Mouse (Mus musculus) spleen, postnatal 14 days (tissue): ENCODE measurements around the gene Asic2.

Experiments
- DNase-seq, 2 experiments: peaks; one replicate each; pipeline ENCODE4 v3.0.0; 2021 to 2022; ENCODE audit warnings: low spot score in 2 of 2

Asic2 gene

DNA sequence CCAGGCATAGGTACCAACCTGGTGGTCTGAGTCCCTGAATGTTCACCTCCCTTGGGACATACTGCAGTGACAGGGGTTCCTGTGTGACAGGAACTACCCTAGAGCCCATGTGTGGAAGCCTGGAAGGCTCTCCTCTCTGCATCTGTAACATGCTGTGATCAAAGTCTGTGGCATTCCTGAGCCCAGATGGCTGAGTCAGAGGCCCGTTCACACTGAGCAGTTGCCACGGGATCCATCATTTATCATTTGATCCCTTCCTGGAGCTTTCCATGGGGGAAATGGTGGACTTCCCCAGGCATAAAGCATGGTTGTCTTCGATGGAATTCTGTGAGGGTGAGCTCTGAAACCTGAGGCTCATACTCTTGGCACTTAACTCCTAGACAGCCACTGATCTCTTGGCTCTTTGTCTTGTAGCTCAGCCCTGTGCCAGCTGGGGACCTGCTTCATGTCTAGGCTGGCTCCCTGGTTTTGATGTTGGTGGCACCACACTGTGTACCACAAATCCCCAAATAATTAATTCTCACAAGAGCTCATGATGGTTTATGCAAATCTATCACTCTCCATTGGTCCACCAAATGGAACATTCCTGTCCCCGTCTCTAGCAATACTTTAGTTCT, 1054.7 kb downstream of the Asic2 start:
- DNase-seq: no peak

DNA sequence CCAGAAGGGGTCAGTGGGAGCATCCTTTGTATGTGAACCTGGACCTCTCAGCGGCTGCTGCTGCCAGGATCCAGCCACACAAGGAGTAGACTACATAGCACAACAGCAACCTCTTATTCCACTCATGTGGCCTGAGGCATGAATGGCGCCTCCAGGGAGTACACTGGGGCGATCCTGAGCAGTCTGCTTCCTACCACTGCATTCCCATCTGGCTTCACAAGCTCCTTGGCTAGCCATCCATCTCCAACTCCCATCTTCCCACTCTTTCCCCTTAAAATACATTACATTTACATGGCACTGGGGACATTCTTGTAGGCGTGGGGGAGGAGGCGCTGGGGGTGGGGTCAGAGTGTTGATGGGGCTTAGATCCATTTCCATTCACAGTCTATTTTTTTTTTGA, 1055.5 kb downstream of the Asic2 start:
- DNase-seq: no peak

DNA sequence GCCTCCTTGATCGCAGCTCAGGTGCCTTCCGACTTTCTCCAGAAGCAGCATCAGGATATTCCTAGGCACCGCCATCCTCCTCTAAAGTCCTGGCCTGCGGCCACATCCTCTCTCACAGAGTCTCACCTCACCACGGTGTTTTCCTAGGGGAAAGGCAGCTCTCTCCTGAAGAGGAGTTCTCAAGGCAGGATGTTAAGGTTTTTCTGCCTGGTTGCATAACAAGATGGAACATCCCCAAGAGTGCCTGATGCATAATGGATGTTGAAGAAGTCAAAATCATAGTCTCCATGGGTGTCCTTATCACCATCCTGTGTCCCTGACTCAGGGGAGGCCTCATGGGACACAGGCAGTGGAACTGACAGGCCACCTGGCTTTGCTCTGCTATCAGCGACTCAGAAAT, 1060.4 kb downstream of the Asic2 start:
- no peak for DNase-seq

DNA sequence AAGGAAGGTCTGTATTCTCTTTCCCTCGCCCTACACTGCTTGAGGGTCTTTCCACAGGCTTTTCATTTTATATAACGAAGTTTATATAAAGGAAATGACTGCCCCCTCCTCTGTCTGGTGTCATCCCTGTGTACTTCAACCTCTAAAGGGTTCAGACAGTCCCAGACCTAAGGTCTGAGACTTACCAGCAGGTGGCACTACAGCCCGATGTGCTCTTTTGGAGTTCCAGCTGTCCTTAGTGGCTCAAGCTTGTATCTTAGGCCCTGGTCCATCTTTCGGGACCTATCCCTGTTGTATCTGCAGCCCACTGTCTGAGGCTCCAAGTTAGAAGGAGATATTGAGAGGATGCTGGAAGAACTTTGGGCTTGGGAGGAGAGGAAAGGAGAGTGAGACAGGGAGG, 1061.8 kb downstream of the Asic2 start:
- peak in 1 of 2 experiments; percentile 43 for DNase-seq

DNA sequence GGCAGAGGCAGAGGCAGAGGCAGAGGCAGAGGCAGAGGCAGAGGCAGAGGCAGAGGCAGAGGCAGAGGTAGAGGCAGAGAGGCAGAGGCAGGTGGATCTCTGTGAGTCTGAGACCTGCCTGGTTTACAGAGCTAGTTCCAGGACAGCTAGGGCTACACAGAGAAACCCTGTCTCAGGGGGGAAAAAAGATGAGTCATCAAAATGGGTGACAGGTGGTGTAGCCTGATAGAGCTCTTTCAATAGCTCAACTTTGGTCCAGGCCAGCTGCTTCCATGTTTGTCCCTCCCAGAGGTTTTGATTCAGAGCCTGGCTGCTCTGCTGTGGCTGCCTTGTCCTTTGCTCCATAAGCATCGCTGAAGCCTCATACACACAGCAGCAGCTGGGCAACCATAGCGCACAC, 1063.7 kb downstream of the Asic2 start:
- no peak for DNase-seq

DNA sequence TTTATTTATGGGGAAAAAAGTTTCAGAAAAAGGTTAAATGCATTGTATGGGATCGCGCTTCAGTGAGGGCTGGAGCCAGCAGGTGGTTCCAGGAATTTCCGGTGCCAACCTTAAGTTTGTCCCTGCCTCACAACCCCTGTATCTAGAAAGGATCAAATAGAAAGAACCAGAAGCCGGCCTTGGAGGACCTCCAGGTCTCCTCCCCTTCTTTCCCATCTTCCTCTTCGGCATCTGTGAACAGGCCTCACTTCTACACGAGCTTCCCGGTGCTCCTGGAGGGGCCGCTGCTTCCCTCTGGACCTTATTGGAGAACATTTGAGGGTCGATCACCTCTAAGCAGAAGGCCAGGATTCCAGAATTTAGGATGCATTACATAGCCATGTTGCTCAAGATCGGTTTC, 1064.8 kb downstream of the Asic2 start:
- no peak for DNase-seq

DNA sequence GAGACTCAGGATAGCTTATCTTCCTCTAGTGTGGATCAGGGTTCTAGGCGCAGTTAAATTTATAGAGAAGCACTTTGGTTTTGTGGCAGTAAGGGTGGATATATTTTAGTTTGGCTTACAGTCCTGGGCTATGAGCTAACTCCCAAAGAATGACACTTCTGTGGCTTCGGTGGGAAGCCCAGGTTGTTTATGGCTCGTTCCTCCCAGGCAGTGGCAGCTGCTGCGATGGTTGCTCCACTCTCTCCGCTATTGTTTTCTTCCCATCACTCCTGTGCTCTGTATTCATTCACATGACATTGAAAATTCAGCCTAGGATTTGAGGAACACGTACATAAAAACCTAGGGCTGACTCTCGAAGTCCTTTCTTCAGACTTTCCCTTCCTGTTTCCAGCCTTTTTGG, 1065.6 kb downstream of the Asic2 start:
- no peak for DNase-seq

DNA sequence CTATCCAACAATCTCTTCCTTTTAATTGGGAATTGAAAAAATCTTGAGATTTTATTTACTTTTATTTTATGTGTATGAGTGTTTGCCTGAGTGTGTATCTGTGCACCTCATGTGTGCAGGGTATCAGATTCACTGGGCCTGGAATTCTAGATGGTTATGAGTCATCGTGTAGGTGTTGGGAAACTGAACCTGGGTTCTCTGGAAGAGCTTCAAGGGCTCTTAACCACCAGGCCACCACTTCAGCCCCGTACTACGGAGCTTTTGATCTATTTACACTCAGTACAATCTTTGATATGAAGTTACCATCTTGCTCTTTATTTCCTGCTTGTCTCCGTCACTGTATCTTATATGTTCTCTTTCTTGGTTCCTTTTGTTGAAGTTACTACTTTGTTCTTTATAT, 1067.7 kb downstream of the Asic2 start:
- DNase-seq: no peak

DNA sequence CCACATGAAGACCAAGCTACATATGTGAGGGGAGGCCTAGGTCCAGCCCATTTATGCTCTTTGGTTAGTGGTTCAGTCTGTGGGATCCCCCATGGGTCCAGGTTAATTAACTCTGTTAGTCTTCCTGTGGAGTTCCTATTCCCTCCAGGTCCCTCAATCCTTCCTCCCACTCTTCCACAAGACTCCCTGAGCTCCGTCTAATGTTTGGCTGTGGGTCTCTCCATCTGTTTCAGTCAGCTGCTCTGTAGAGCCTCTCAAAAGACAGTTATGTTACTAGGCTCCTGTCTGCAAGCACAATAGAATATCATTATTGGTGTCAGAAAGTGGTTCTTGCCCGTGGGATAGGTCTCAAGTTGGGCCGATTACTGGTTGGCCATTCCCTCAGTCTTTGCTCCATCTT, 1072.4 kb downstream of the Asic2 start:
- DNase-seq: no peak

DNA sequence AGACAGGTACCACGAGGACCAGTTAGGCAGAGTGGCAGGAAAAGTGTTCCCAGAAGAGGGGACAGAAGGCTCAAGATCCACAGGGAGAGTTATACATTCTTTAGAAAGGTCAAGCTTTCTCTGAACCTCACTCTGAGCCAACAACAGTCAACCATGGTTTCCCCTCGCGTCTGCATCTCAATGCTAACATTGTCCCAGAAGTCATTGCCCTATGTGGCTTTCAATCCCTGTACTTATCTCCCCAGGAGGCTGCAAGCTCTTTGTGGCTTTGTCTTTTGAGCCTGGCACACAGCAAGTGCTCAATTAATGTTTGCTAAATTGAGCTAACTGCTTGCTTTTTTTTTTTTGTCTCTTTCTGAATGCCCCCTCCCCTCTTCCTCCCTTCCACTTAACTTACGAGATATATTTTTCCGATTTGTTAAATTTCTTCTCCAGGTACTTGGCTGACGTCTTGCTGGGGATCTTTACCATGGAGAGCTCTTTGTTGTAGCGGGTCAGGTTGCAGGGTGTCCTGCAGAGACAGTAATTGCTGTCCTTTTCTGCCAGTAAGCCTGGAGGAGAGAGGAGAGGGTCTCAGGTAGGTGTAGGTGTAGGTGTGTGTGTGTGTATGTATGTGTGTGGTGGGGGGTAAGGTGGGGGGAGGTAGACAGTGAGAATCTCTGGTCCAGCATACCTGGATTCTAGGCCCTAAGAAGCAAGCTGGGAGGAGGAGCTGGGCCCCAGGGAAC, 1078.8 kb downstream of the Asic2 start:
- DNase-seq: no peak

DNA sequence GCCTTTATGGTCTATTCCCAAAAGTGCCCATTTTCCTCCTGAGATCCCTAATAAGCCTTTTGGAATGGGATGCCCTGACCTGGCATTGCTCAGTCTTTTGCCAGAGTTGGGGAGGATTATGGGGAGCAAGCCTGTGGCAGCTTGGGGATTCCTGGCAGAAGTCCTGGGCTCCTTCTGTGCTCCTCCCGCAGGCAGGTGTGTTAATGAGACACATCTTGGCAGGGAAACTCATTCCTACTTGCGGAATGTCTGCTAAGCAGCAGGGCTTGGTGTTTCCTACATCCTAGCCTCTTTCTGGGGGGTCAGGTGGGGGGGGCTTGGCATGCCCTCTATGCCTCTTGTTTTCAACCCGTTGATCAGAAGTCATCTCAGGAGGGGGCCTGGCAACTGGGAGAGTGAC, 1081.2 kb downstream of the Asic2 start:
- DNase-seq: no peak

DNA sequence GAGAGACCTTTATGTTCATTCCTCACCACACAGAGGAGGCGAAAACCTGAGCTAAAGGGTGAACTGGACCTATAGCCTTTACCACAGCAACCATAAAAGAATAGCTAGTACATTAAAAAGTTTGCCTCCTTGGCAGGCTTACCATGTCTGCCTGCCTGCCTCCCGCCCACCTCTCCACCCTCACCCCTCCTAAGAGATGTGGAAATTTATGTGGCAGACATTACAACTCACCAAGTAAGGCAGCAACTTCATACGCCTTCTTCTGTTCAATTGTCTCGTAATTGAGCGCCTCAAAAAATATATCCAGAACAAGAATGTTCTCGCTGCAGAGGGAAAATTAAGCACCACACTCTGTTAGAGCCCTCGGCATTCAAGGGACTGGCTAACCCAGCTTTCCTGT, 1081.9 kb downstream of the Asic2 start:
- no peak for DNase-seq

DNA sequence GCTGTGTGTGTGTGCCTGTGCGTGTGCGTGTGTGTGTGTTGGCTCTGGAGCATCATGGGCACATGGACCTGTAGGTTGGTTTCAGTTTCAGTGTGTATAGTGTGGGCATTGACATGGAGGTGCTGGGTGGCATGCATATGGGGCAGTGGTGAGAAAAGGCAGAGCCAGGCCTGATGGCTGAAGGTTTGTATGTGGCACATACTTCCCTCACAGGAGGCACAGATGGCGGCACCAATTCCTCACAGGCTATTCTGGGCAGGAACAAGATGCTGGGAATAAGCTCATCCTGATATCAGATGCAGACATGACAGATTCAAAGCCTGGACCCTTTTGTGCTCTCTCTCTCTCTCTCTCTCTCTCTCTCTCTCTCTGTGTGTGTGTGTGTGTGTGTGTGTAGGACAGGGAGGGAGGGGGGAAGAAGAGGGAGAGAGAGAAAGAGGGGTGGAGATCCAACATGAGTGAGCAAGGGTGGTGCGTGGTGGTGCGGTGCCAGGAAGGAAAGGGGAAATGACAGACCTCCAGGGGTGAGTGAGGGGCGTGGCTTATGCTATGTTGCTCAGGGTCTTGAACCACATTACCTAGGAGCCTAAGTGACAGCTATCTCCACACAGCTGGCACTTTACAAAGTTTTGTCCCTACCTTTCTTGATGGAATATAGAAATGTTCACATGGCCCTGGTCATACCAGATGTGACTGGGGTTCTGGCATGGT, 1083.6 kb downstream of the Asic2 start:
- no peak for DNase-seq

DNA sequence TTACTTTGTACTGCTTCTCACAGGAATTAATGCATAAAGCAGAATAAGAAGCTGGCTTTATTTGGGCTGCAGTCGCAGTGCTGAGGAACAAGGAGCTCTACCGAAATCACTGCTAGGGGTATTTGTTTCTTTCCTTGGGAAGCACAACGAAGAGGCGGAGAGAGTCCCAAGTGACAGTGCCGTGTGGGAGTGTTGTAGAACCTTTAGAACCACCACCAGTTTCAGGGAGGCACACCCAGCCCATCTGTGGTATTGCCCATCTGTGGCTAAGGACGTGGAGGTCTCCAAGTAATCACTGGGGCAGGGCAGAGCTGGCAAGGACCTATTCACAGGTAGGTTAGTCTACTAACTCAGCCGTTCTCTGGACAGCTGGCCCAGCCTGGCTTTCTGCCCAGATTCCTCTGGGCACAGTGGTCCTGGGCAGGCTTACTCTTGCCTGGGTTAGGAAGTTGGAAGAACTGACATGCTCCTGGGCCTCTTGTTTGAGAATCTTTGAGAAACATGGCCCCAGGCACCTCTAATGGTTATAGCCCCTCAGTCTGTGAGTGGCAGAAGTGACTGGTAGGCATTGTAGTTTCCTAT, 1085.9 kb downstream of the Asic2 start:
- DNase-seq: no peak

DNA sequence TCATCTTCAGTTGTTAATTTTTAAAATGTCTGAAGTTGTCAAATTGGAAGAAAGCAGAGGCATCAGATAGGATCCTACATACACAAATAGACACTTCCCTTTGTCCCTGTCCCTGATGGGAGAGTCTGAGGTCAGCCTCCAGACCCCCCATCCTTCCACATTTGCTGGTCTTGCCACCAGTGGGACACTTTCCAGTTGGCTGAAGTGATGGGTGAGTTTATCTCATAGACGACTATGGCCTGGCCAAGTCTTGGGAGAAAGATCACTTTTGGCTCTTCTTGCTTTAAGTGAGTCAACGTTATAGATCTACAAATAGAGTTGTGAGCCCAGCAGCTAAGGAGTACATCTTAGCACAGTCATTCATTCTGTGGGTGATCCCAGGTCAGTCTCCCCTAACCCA, 1090.2 kb downstream of the Asic2 start:
- no peak for DNase-seq

DNA sequence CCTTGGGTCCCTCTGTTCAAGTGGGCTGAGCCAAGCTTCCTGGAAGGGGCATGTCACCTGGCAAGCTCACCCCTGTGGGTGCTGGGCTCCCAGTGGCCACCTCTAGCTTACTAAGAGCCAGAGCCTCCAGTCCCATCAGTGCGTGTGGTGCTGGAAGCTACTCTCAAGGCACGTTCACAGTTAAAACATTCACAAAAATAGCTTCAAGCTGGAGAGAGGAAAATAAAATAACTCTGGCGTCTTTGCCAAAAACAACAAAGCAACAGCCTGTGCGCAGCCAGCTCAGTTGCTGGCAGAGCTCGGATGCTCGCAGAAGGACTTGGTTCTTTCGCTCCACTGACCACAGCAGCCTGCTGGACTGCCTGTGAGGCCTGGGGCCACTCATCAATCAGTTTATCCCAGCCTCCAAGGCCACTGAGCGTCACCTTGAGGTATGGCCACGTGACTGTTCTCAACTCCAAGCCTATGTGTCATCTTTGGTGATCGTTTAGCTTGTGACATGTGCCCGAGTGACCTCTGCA, 1091.1 kb downstream of the Asic2 start:
- DNase-seq: no peak

DNA sequence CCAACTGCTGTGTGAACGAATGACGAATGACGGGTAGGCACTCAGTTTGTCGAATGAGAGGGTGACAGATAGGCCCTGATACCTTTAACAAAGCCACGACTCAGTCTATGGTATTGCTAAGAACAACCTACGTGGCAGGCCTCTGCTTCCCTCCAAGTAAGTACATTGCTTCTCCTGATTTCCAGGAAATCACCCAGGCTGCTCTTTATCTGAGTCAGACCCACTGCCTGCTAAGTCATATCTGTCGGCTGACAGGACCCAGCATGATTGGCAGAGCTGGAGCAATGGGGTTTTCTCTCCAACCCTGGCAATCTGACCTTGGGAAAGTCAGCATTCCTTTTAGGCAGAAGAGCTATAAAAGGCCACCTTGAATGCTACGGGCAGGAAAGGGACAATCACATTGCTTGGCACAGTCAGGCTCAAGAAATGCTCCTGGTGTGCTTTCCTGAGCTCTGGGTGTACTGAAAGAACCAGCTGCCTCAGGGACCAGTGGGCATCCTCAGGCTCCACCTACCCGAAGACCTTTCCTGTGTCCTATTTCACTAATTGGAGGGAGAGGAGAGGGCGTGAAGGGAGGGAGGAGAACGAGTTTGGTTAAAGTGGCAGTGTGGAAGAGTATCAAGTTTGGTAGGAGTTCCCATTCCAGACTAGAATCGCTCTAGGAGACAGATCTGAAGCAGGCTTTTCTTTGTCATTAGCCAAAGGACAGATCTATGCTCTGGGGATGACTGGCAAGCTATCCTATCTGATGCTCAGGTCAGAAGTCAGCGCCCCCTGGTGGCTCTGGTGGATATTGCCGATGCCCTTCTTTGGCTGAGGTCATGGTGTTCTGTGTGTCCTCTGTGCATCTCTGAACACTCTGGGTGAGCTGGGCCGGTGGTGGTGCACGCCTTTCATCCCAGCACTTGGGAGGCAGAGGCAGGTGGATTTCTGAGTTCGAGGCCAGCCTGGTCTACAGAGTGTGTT, 1095.5 kb downstream of the Asic2 start:
- DNase-seq: peak; percentile 29 to 54

DNA sequence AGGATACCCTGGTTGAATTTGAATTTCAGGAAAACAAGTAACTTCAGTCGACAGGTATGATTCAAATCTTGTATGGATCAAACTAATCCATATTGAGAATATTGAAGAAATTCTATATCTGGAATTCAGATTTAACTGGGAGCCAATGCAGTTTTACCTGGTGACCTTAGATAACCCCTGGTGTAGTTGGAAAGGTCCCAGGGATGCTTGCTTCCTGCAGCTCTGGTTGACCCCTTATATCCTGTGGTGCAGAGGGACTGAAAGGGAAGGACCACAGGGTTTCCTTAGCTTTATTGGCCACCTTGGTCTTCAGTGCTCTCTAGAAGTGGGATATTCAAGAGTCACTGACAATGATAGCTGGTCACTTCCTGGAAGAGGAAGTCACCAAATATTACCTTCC, 1100.2 kb downstream of the Asic2 start:
- no peak for DNase-seq

DNA sequence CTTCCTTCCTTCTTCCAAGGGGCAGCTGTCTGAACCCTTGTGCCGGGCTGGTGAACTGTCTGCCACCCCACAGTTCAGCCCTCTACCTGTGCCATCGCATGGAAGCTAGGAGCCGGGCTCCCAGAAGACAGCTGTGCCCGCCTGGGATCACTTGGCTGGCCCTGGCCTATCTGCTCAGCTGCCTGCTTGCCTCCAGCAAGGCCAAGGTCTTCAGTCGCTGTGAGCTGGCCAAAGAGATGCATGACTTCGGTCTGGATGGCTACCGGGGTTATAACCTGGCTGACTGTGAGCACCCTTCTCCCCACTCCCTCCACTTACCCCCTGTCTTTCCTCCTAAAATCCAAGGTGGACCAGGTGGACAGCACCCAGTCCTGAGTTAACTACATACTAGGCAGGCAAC, 1105.3 kb downstream of the Asic2 start:
- DNase-seq: no peak

DNA sequence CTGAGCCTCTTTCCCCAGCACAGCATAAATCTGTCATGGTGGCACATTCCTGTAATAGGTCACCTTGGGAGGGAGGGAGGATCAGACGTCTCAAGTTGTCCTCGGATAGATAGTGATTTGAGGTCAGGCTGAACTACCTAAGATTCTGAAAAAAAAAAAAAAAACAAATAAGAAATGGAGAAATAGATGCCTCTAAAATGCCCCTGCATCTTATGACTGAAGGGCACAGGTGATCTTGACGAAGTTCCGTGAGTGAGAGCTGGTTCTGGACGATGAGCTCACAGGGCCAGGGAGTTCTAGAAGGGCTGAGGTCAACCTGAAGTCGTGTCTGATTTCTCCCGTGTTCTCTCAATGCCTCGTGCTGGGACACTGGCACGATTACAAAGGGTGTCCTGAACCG, 1110.2 kb downstream of the Asic2 start, which contains the start of gene Spaca3:
Gene Spaca3, plus strand, starts transcription at position 301 of the 400 bp plus-strand sequence.
- DNase-seq: no peak

DNA sequence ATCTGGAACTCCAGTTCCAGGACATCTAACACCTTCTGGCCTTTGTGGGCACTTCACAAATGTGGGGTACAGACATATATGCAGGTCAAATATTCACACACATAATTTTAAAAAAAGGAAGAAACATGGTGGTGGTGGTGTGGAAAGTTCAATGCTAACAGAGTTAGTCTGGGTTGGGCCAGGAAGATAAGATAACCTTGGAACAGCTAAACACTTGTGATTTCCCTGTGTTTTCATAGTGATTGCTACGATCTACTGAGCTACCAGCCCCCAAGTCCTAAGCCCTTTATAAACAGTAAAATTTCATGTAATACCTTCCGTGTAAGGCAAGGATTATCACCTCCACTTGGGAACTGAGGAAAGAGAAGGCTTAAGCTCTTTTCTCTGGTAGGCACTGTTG, 1111.4 kb downstream of the Asic2 start:
- DNase-seq: no peak
